Mouse (Mus musculus) heart, postnatal 10 days (tissue): Measurements from ENCODE around the gene Kctd21. TPM values are rescaled to one million over a fixed set of nuclear protein-coding genes. Genes with fewer than 3 reads are reported as not detected.

Source experiments
- DNase-seq, 2 experiments: peaks; one replicate each; pipeline ENCODE4 v3.0.0; 2021
- intact Hi-C: fragments of 180-260 bp; cut with DNase I; formaldehyde crosslinking; loops from one replicate; pipeline ENCODE4 v1.15.1; 2025
- total RNA-seq, 2 experiments: library from RNA; stranded (reverse); gene quantifications; 2 replicates each; pipeline ENCODE4 v1.2.3; 2021

The Kctd21 gene
- total RNA-seq: 1 to 10 TPM; 1.4 to 2.7 TPM

DNA sequence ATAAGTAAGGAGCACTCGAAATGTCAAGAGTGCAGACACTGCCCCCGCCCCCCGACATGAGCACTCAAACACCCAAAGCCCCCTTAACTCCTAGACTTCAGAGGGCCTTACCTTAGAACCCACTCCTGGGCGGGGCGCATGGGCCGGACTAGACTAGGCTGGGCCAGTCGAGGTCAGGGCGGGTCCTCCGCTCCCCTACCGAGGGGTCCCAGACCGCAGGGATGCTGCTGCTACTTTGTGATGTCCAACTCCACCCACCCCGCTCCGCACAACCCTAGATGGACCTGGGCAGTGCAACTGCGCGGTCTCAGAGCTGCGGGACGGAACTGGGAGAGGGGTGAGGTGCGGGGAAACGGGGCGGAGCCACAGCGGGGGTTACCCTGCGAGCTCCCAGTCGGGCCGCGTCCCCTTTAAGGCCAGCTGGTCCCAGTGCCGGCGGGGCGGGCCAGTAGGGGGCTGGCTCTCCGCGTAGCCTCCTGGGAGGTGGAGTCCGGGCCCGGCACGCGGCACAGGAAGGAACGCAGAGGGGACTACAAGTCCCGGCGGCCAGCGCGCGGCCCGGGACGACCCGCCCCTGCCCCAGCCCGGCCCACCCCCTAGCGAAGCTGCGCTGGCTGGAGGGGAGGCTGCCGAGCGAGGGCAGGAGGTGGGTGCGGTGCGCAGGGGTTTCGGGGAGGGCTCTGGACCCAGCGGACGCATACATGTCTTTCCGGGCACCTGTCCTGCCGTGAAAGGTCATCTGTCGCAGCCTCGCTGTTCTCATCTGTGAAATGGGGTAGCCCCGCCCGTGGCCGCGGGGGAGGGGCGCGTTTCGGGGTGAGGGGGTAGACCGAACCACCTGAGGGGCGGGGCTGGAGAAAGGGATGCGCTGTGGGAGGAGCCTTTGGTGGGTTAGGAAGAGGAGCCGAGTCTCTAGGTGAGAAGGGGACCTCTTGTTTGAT lies at the start of gene Kctd21, which contains the start of gene Usp35:
TSS of gene Kctd21 (plus strand) at position 602 of the 941 bp plus-strand sequence.
TSS of gene Usp35 (minus strand) at position 295 of the 941 bp plus-strand sequence.
- peak; percentile 95 to 96 for DNase-seq
- intact Hi-C loops: loop anchor here (2.0 kb wide), 1 partner anchor 39 kb away; the partner anchor contains the start of gene Alg8

DNA sequence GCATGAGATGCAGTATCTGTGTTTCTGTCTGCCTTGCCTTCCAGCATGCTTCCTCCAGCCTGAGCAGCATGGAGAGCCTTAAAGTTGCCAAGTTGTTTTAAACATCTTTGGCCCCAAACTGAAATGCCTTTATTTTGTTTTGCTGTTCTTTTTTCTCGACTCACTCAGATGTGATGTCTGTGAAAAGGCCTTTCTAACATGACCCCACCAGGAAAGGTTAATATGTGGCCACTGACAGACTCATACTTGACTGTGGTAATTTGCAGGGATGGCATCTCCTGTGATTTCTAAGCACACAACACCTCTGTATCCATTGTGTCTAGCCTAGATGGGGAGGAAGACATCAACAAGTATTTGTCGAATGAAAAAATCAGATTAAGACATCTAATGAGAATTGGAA lies 35.1 kb upstream of the Kctd21 start:
- intact Hi-C loops: loop anchor here (1.0 kb wide), 2 partner anchors 218 to 327 kb away; no protein-coding TSS in a partner anchor
- no peak for DNase-seq

DNA sequence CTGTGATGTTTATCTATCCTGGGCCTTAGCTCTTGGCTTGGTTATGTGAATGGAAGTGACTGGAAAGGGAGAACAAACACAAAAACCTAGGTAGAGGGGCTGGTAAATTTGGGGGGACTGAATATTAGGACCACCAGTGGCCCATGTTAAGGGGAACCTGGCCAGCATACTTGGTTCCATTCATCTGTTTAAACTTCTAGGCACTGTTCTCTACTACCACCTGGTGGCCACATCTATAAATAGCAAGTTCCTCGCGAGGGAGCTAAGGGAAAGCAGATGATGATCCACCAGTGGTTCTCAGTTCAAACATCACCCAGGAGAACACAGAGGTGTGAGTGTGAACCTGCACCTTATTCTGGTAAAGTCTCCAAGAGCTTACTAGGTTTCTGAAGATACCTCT lies 34.7 kb upstream of the Kctd21 start:
- intact Hi-C loops: loop anchor here (1.0 kb wide), 2 partner anchors 218 to 327 kb away; no protein-coding TSS in a partner anchor
- DNase-seq: peak; percentile 75 to 85

DNA sequence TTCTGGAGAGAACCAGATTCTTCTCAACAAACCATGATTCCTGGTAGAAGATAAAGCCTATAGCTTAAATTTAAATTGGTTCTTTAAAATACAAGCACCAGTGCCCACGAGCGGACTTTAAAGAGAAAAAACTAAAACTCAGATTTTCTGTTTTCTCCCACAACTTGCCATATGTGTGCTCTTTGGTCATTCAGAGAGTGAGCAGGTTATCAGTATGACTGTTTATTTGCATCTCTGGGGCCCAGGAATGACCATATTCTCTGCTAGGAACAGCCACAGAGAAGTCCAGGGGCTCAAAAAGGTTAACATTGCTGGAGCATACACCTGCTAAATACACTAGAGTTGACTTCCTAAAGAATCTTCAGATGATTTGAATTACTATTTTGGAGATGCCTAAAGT lies 33.8 kb upstream of the Kctd21 start:
- intact Hi-C loops: no loop called here
- no peak for DNase-seq

DNA sequence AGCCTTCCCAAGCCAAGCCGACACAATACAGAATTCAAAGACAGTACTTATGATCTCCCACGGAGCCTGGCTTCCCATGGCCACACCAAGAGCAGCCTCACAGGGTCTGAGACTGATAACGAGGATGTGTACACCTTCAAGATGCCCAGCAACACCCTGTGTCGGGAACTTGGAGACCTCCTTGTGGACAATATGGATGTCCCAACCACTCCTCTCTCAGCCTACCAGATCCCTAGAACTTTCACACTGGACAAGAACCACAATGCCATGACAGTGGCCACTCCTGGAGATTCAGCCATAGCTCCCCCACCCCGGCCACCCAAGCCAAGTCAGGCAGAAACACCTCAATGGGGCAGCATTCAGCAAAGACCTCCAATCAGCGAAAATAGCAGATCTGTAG lies 33.2 kb upstream of the Kctd21 start:
- DNase-seq: no peak
- intact Hi-C loops: no loop called here

DNA sequence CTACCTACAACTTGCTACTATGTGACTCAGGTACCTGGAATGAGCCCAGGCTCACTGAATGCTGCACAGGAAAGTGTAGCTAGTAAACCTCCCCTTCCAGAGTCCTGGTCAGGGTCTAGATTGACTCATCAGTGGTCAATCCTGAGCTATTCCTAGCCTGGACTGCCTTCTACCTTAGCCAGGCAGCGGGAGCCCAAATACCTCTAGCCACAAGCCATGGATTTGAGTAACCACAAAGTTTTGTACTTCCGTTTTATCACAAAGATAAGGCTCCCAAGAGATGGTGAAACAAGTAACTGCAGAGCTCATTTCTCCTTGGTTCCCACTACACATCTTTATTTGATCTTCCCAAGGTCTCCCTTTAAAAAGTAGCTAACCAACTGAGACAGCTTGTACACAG lies 31.2 kb upstream of the Kctd21 start:
- intact Hi-C loops: no loop called here
- no peak for DNase-seq

DNA sequence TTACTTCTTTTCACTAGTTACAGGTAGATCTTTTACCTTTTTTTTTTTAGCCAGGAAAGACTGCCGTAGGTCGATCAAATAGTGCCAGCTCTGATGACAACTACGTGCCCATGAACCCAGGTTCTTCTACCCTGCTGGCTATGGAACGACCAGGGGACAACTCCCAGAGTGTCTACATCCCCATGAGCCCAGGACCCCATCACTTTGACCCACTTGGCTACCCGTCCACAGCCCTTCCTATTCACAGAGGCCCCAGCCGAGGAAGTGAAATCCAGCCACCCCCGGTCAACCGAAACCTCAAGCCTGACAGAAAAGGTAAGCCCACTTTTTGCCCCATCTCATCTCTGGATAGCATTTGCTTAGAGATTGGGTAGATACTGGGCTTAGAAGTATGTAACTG lies 30.8 kb upstream of the Kctd21 start:
- intact Hi-C loops: no loop called here
- no peak for DNase-seq

DNA sequence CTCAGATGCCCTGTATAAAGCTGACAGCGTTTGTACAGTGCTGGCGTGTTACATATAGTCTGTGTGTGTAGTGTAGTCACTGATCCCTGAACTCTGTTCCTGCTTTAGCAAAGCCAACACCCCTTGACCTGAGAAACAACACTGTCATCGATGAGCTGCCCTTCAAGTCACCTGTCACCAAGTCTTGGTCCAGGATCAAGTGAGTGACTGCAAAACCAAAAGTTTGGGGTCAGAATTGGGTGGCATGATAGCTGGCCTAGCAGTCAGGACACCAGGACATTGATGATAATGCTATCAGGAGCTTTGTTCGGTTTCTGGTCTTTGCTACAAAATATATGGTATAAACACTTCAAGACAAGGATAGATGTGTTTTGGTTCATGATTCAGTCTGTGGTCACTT lies 29.9 kb upstream of the Kctd21 start:
- intact Hi-C loops: no loop called here
- DNase-seq: no peak

DNA sequence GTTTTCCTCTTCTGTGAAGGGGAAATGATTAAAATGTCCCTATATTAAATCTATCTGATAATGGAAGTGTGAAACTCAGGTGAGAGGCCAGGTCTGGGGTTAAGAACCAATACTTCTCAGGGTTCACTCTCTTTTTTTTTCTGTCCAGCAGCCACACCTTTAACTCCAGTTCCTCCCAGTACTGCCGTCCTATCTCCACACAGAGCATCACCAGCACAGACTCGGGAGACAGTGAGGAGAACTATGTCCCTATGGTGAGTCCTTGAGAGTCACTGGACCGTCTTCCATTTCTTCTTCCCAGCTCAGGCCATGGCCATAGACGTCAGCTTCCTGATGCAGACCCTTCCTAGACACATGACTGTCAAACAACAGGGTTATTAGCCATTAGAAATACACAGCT lies 29.3 kb upstream of the Kctd21 start:
- DNase-seq: no peak
- intact Hi-C loops: no loop called here

DNA sequence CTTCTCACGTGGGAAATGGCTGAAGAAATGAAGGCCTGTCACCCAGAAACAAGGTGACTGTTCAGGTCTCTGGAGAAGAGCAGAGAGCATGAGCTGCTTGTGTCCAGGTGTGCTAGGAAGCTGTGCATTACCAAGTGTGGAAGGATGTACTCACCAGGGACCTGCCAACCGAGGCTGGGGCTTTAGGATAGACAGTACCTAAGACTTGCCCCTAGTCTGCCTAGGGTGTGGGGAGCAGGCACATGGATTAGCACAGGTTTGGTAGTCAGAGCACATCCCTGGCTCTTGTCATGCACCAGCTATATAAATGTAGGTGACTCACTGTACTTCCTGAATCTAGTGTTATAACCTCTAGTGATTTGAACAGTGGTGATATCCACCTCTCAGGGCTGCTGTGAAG lies 28.5 kb upstream of the Kctd21 start:
- DNase-seq: no peak
- intact Hi-C loops: no loop called here

DNA sequence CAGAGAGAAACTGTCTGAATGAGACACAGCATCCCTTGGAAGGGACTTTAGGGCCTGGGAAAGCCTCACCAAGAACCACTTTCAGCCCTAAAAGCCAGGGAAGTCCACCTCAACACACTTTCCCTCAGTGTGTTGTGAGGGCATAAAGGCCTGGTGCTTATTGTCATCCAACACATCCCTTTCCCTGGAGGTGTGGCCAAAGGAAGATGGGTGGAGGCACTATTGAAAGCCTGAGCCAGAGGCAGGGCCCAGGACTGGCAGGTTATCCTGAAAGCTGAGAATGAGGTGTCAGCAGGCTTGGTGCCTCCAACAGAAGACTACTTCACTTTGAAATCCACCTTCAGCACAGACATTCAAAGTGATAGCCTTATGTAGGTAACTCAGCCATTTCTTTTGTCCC lies 27.7 kb upstream of the Kctd21 start:
- DNase-seq: no peak
- intact Hi-C loops: no loop called here

DNA sequence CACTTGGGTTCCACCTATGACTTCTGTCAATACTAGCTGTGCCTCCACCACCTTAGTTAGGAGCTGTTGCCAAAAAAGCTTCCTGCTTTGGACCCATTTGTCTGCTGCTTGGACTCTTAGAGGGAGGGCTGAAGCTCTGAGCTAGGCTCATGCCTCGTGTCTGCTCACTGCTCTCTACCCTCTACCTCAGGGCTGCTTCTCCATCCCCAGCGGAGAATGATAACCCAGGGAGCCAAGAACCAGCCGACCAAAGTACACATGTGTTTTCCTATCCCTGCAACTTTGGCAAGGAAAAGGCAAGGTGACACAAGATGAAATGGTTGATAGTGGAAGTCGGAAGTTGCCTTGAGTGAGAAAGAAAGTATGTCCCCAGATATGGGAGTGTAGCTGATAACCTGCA lies 26.9 kb upstream of the Kctd21 start:
- DNase-seq: no peak

DNA sequence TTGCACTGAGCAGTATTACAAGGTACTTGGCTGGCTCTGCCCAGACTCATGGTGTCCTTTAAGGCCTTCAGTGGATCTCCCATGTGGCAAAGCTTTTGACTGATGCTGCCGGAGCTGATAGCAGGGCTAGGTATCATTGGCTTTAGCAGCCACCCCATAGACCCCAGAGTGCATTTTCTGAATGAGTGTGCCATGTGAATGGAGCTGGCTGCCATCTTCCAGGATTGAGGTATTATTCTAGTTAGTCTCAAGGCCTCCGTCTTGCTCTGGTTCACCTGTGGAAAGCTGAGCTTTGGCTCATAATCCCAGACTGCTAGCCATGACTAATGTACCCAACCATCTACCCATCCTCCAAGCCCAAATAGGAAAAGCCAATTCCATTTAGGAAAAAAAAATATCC lies 25.3 kb upstream of the Kctd21 start:
- DNase-seq: no peak

More for the DNA sequence above, 26.9 kb upstream of the Kctd21 start:
- intact Hi-C loops: no loop called here

DNA sequence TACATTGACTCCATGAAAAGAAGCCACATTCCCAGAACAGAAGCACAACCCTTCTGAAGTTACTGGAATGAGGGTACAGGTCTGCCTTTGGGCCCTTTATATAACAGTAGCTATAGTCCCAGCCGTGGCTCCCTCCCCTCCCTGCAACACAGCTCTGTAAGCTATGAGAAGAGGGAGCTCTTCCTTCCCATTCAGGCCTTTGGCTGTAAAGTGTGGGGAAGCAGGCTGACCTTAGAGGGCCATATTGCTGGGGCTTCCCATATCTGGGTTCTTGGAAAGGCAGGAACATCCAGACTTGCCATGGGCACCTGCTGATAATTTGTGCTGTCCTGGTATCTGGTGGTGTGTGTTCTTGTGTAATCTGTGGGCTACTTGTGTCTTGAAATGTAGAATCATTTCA lies 24.6 kb upstream of the Kctd21 start:
- intact Hi-C loops: no loop called here
- no peak for DNase-seq

More for the DNA sequence above, 25.3 kb upstream of the Kctd21 start:
- intact Hi-C loops: no loop called here

DNA sequence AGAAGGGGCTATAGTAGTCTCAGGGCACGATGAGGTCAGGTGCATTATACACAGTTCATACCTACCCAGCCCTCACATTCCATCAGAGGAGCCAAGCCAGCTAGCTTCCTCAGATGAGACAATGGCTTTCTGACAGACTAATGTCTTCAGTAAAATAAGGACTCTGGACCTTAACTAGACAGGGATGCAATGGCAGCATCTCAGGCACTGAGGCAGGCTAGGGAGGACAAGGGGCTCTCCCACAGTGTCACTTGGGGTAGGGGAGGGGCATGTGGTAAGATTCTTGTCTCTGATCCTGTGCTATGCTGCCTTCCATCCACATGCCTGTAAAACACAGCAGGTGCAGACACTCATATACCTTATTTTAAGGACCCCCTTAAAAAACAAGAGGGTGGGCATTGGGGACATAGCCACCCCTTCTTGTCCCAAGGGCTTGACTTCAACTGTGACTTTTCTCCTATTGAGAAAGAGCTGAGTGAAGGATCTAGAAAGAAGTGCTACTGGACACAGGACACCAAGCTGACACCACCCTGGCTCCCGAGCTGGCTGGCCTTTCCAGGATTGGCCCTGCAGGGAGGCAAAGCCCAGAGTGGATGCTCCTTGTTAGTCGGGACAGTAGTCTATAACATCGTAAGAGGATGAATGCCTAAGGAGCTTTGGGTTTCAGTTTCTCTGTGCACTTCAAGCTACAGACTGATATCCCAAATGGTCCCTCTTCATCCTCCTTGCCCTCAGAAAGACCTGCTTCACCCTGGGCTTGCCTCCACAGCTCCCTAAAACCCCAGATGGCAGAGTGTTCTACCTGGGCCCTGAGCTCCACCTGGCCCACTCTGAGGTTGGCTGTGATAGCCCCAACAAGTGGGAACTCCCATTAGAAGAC lies 22.4 kb upstream of the Kctd21 start:
- DNase-seq: no peak
- intact Hi-C loops: no loop called here

DNA sequence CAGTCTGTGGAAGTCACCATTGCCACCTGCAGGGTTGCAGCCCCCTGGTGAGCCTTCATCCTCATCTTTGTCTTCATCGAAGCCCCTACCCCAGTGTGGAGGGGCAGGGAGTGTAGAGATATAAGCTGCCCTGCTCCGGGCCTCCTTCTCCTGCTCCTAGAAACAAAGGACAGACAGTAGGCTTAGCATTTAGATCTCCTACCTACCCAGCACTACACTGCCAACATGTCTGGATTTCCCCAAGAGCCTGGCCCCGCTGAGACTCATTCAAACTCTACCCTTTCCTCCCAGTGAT lies 21.8 kb upstream of the Kctd21 start:
- intact Hi-C loops: no loop called here
- DNase-seq: no peak

DNA sequence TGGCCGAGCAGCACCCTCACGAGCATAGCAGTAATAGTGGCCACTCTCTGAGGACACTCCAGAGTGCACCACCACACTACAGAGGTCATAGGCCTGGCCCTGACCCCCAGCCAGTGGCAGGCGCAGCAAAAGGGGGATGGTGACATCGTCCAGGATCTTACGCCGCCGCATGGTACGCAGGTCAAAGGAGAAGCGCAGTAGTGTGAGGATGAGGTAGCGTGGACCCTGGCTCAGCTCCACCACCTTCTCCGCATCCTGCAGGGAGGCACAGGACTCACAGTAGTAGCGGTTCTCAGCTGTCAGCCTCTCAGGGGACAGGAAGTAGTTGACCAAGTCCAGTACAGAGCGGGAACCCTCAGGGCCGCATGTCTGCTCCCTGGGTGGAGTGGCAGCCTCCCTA lies 20.5 kb upstream of the Kctd21 start:
- intact Hi-C loops: no loop called here
- no peak for DNase-seq

DNA sequence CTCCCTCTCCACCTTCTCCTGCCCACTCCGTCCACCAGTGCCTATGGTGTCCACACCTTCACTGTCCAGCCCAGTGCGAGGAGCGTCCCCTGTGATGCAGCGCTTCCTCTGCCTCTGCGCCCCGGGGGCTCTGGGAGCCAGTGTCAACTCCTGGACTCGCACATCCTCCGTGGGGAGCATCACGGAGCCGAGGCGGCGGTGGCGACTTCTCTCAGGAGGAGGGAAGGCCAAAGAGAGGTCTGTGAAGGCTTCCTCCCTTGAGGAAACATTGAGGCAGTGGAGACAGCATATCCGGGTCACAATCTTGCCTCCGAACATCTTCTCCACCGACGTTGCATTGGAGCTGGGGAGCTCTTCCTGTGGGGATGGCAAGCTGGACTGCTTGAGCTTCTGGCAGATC lies 19.9 kb upstream of the Kctd21 start:
- no peak for DNase-seq
- intact Hi-C loops: no loop called here

DNA sequence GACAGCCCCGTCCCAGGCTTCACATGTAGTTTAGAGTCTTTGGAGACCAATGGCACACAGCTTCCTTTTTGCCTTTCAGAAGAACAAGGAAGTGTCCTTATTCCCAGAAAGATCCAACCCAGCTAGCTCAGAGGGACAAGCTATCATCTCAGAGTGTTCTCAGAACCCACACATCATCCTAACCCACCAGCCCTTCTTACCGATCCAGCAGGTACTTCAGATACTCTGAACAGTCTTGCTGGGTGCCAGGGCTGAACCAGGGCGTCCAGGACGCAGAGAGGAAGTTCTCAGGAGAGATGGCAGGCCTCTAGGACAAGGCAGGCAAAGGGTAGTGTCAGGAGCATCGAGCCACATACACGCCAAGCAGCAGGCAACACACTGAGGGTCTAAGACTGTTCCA lies 19.3 kb upstream of the Kctd21 start:
- DNase-seq: no peak
- intact Hi-C loops: no loop called here

DNA sequence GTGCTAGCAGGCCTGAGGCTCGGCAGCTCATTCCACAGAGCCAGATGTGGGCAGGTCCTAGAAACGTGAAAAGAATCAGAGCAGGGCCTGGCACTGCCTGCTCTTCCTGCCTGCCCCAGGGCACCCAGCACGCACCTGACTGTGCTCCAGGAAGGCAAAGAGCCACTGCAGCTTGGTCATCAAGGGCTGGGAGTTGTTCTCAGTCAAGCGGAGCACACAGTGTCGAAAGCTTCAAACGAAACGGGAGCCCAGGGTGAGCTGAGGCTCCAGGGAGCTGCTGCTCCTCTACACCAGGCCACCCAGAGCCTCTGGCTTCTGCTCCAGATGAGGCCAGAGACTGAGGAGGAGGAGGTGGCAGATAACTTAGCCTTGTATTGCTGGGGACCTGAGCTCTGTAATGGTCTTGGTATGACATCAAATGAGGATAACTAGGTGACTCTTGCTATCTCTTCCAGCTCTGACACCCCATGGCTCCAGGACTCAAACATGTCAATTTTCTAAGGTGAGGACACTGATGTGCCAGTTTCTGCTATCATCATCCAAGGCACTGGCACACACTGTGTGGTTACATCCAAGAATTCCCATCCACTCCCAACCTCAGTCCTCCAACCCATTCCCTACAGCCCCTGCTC lies 18.6 kb upstream of the Kctd21 start:
- intact Hi-C loops: no loop called here
- DNase-seq: no peak

DNA sequence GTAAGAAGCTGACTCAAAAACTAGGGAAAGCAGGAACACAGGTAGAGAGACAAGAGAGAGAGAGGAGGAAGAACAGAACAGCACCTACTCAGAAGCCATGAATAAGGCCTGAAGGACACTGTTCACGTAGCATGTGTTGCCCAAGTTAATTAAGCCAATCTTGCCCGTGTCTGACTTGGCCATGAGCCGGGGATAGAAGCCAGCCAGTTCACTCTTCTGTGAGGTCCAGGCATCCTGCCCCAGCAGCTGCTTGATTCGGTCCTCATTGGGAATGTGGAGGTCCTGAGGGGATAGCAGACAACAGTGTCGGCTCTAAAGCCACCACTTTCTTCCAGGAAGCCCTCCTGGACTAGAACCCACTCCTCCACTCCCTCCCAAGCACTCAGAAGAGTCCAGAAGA lies 17.5 kb upstream of the Kctd21 start:
- intact Hi-C loops: no loop called here
- DNase-seq: no peak
